Mouse (Mus musculus) right cerebral cortex, postnatal 4 days (tissue): ENCODE data around the gene Dbndd2.

Source experiments
- DNase-seq: peaks from one replicate; pipeline ENCODE4 v3.0.0-alpha.2; 2022

Dbndd2 gene

GRCm38 (mm10) chr2:164485681-164486257 is at the start of gene Dbndd2:
TSS of gene Dbndd2 (plus strand) at chr2:164486106.
- DNase-seq: peak; percentile 52

GRCm38 (mm10) chr2:164436215-164436913 is 49.5 kb upstream of the Dbndd2 start:
- DNase-seq: no peak

- no peak for DNase-seq
Measured at GRCm38 (mm10) chr2:164436961-164437360, 48.9 kb upstream of the Dbndd2 start.

- DNase-seq: no peak
Measured at GRCm38 (mm10) chr2:164437710-164438109, 48.2 kb upstream of the Dbndd2 start.

GRCm38 (mm10) chr2:164438257-164438656 is 47.6 kb upstream of the Dbndd2 start:
- no peak for DNase-seq

GRCm38 (mm10) chr2:164439001-164439421 is 46.9 kb upstream of the Dbndd2 start:
- DNase-seq: no peak

- no peak for DNase-seq
Measured at GRCm38 (mm10) chr2:164440314-164440713, 45.6 kb upstream of the Dbndd2 start.

- no peak for DNase-seq
Measured at GRCm38 (mm10) chr2:164441155-164441554, 44.8 kb upstream of the Dbndd2 start.

GRCm38 (mm10) chr2:164441731-164442130 is 44.2 kb upstream of the Dbndd2 start:
- no peak for DNase-seq

- peak; percentile 5 for DNase-seq
Measured at GRCm38 (mm10) chr2:164442315-164443050, 43.4 kb upstream of the Dbndd2 start.

GRCm38 (mm10) chr2:164443051-164443437 is 42.9 kb upstream of the Dbndd2 start:
- peak; percentile 73 for DNase-seq

GRCm38 (mm10) chr2:164443460-164444000 is 42.4 kb upstream of the Dbndd2 start, which contains the start of gene Sdc4:
TSS of gene Sdc4 (minus strand) at chr2:164443887.
- no peak for DNase-seq

GRCm38 (mm10) chr2:164444701-164445100 is 41.2 kb upstream of the Dbndd2 start:
- no peak for DNase-seq

GRCm38 (mm10) chr2:164445399-164446085 is 40.4 kb upstream of the Dbndd2 start:
- no peak for DNase-seq

GRCm38 (mm10) chr2:164446086-164446469 is 39.8 kb upstream of the Dbndd2 start:
- no peak for DNase-seq

- no peak for DNase-seq
Measured at GRCm38 (mm10) chr2:164448140-164448539, 37.8 kb upstream of the Dbndd2 start.

GRCm38 (mm10) chr2:164448921-164449320 is 37.0 kb upstream of the Dbndd2 start:
- DNase-seq: no peak

- no peak for DNase-seq
Measured at GRCm38 (mm10) chr2:164449341-164450042, 36.4 kb upstream of the Dbndd2 start.

GRCm38 (mm10) chr2:164452000-164452676 is 33.8 kb upstream of the Dbndd2 start:
- no peak for DNase-seq

- DNase-seq: no peak
Measured at GRCm38 (mm10) chr2:164453047-164453757, 32.7 kb upstream of the Dbndd2 start.

- DNase-seq: no peak
Measured at GRCm38 (mm10) chr2:164453887-164454500, 31.9 kb upstream of the Dbndd2 start.
